Mouse (Mus musculus): Measurements from ENCODE around the gene Ccni.

- TF ChIP-seq EP300 (IDR thresholded peaks at IDR 0.05; ENCODE audit: insufficient read depth, low read depth, low read length): no peak
- TF ChIP-seq POLR2A (IDR thresholded peaks at IDR 0.05; ENCODE audit: insufficient read depth, low read length): no peak
- TF ChIP-seq CTCF (IDR thresholded peaks at IDR 0.05; ENCODE audit: low read depth, low read length): no peak
Measured at GRCm38 (mm10) chr5:93255759-93256265, 49.5 kb upstream of the Ccni start.
